Mouse (Mus musculus) hindbrain, postnatal 0 days (tissue): ENCODE data around the gene Pfdn5. TPM values are rescaled to one million over a fixed set of nuclear protein-coding genes. Genes with fewer than 3 reads are reported as not detected.

Source experiments
- ATAC-seq: fragments of 200-750 bp; cut with Nextera tagmentation; 2 replicates; pipeline ENCODE4 v1.8.0; 2017; ENCODE audit warnings: mild to moderate bottlenecking, moderate TSS enrichment, moderate library complexity
- DNase-seq: peaks from one replicate; pipeline ENCODE4 v3.0.0-alpha.2; 2015; ENCODE audit warnings: low spot score
- H3K27ac ChIP-seq: fragments of 300-500 bp; sonication (generic); 2 replicates; pipeline ENCODE4 v1.5.1; 2014; ENCODE audit warnings: mild to moderate bottlenecking
- H3K27me3 ChIP-seq: fragments of 300-500 bp; sonication (generic); 2 replicates; pipeline ENCODE4 v1.6.1; 2014; ENCODE audit warnings: low read length, mixed read lengths; ENCODE audit not compliant: insufficient read depth
- H3K36me3 ChIP-seq: fragments of 300-500 bp; sonication (generic); 2 replicates; pipeline ENCODE4 v1.6.1; 2014; ENCODE audit warnings: low read length, mixed read lengths; ENCODE audit not compliant: insufficient read depth
- H3K4me1 ChIP-seq: fragments of 300-500 bp; sonication (generic); 2 replicates; pipeline ENCODE4 v1.6.1; 2014; ENCODE audit warnings: antibody characterized with exemption, low read length, mixed read lengths; ENCODE audit not compliant: insufficient read depth
- H3K4me2 ChIP-seq: fragments of 300-500 bp; sonication (generic); 2 replicates; pipeline ENCODE4 v1.6.1; 2014; ENCODE audit warnings: low read depth, mild to moderate bottlenecking, low read length, moderate library complexity, mixed read lengths
- H3K4me3 ChIP-seq: fragments of 300-500 bp; sonication (generic); 2 replicates; pipeline ENCODE4 v1.5.1; 2014; ENCODE audit warnings: low read length
- H3K9ac ChIP-seq: fragments of 300-500 bp; sonication (generic); replicated peaks from 2 replicates; pipeline ENCODE4 v1.6.1; 2014; ENCODE audit warnings: mild to moderate bottlenecking, low read length, moderate library complexity, mixed read lengths
- H3K9me3 ChIP-seq: fragments of 300-500 bp; sonication (generic); 2 replicates; pipeline ENCODE4 v1.6.1; 2016; ENCODE audit warnings: low read length, mixed read lengths
- CTCF ChIP-seq: IDR thresholded peaks from 2 replicates; pipeline ENCODE4 v1.5.1; 2016; ENCODE audit warnings: antibody characterized with exemption, control low read depth, low read depth
- WGBS: fragments of 180-500 bp; shearing (Covaris S2); extraction: QIAGEN DNeasy Blood & Tissue Kit; methylation state at CpG from one replicate; pipeline ENCODE4 v1.1.7; 2014; 5-methylcytosine and 5-hydroxymethylcytosine counted together
- polyA plus RNA-seq: library from polyadenylated mRNA; unstranded; fragments of >200 nt; fragmentation: Nextera tagmentation; extraction: Ambion mirVana; gene quantifications from 2 replicates; pipeline ENCODE4 v1.2.1, GENCODE M21; 2015
- total RNA-seq: library from RNA; depleted of rRNA; stranded (reverse); fragments of >200 nt; gene quantifications from 2 replicates; pipeline ENCODE4 v1.2.3, GENCODE M21; 2014; rRNA removed

Pfdn5 gene
- total and polyA plus RNA-seq, 2 experiments from 2014 or later = 139 to 540 TPM

GRCm38 (mm10) chr15:102377810-102378262 lies 51.9 kb downstream of the Pfdn5 start:
- no peaks in the 10 kb centered on the region for H3K27me3 ChIP-seq
- WGBS = 10% methylated on average over 10 of the region's 10 CpGs
- no peak overlapping the region for H3K4me3 ChIP-seq
- no peak for TF ChIP-seq CTCF
- ATAC-seq (no peak), DNase-seq (no peak)
- no peaks in the 10 kb centered on the region for H3K36me3 ChIP-seq
- 0 out of 2 replicates have a peak overlapping the region, but pooled peaks have one; percentile 26 for H3K27ac ChIP-seq
- H3K9ac ChIP-seq = no peak overlapping the region
- no peaks in the 10 kb centered on the region for H3K9me3 ChIP-seq
- 0 out of 2 replicates have a peak, but pooled peaks cover 6% of the 10 kb centered on the region for H3K4me1 ChIP-seq
- peak overlapping the region; percentile 99 for H3K4me2 ChIP-seq

Other genes with a start within 250 kb of the Pfdn5 start
- gene Tns2, start 225.7 kb upstream of the Pfdn5 start, total RNA-seq = 9.2 TPM in 2 replicates
- gene Tns2, start 225.7 kb upstream of the Pfdn5 start, polyA plus RNA-seq = 5.5 and 6.2 TPM in 2 replicates
- gene Spryd3, start 189.9 kb upstream of the Pfdn5 start, total RNA-seq = 113 and 118 TPM in 2 replicates
- 98.6 and 110 TPM in 2 replicates for gene Spryd3, start 189.9 kb upstream of the Pfdn5 start, polyA plus RNA-seq
- 5.6 and 12.8 TPM in 2 replicates for gene Igfbp6, start 181.8 kb upstream of the Pfdn5 start, total RNA-seq
- gene Igfbp6, start 181.8 kb upstream of the Pfdn5 start, polyA plus RNA-seq = 9.7 and 11.5 TPM in 2 replicates
- 0.16 TPM in 1 of 2 replicates, not detected in the other for gene Soat2, start 175.6 kb upstream of the Pfdn5 start, total RNA-seq
- gene Soat2, start 175.6 kb upstream of the Pfdn5 start, polyA plus RNA-seq = 0.09 TPM in 1 of 2 replicates, not detected in the other
- gene Zfp740, start 122.9 kb upstream of the Pfdn5 start, total RNA-seq = 49.5 and 61.0 TPM in 2 replicates
- gene Zfp740, start 122.9 kb upstream of the Pfdn5 start, polyA plus RNA-seq = 33.8 and 37.7 TPM in 2 replicates
- gene Csad, start 121.4 kb upstream of the Pfdn5 start, total RNA-seq = 56.9 and 67.2 TPM in 2 replicates
- 41.8 and 43.1 TPM in 2 replicates for gene Csad, start 121.4 kb upstream of the Pfdn5 start, polyA plus RNA-seq
- gene Itgb7, start 94.2 kb upstream of the Pfdn5 start, total RNA-seq = 0.40 and 1.2 TPM in 2 replicates
- gene Itgb7, start 94.2 kb upstream of the Pfdn5 start, polyA plus RNA-seq = 1.3 and 2.1 TPM in 2 replicates
- gene Rarg, start 68.6 kb upstream of the Pfdn5 start, total RNA-seq = 8.8 and 11.4 TPM in 2 replicates
- gene Rarg, start 68.6 kb upstream of the Pfdn5 start, polyA plus RNA-seq = 3.8 and 4.4 TPM in 2 replicates
- not detected in 2 replicates for gene Gm9918, start 55.6 kb upstream of the Pfdn5 start, total RNA-seq
- gene Gm9918, start 55.6 kb upstream of the Pfdn5 start, polyA plus RNA-seq = 0.06 TPM in 1 of 2 replicates, not detected in the other
- gene Mfsd5, start 46.7 kb upstream of the Pfdn5 start, total RNA-seq = 50.7 and 52.3 TPM in 2 replicates
- gene Mfsd5, start 46.7 kb upstream of the Pfdn5 start, polyA plus RNA-seq = 67.9 and 68.3 TPM in 2 replicates
- gene Espl1, start 29.9 kb upstream of the Pfdn5 start, total RNA-seq = 5.3 and 7.3 TPM in 2 replicates
- 2.3 and 3.8 TPM in 2 replicates for gene Espl1, start 29.9 kb upstream of the Pfdn5 start, polyA plus RNA-seq
- 56.5 and 58.0 TPM in 2 replicates for gene Myg1, start 5.6 kb downstream of the Pfdn5 start, total RNA-seq
- gene Myg1, start 5.6 kb downstream of the Pfdn5 start, polyA plus RNA-seq = 78.8 and 79.8 TPM in 2 replicates
- 19.4 and 25.4 TPM in 2 replicates for gene Aaas, start 24.7 kb downstream of the Pfdn5 start, total RNA-seq
- gene Aaas, start 24.7 kb downstream of the Pfdn5 start, polyA plus RNA-seq = 31.4 and 36.4 TPM in 2 replicates
- gene Sp7, start 41.1 kb downstream of the Pfdn5 start, total RNA-seq = 0.11 and 0.31 TPM in 2 replicates
- gene Sp7, start 41.1 kb downstream of the Pfdn5 start, polyA plus RNA-seq = 0.38 and 0.40 TPM in 2 replicates
- 24.7 and 26.0 TPM in 2 replicates for gene Sp1, start 80.0 kb downstream of the Pfdn5 start, total RNA-seq
- 3.0 and 3.5 TPM in 2 replicates for gene Sp1, start 80.0 kb downstream of the Pfdn5 start, polyA plus RNA-seq
- 0.16 TPM in 1 of 2 replicates, not detected in the other for gene Amhr2, start 119.3 kb downstream of the Pfdn5 start, total RNA-seq
- gene Amhr2, start 119.3 kb downstream of the Pfdn5 start, polyA plus RNA-seq = 0.36 and 0.62 TPM in 2 replicates
- gene Prr13, start 132.9 kb downstream of the Pfdn5 start, total RNA-seq = 27.4 and 28.0 TPM in 2 replicates
- gene Prr13, start 132.9 kb downstream of the Pfdn5 start, polyA plus RNA-seq = 90.4 and 95.1 TPM in 2 replicates
- gene Pcbp2, start 144.4 kb downstream of the Pfdn5 start, total RNA-seq = 151 and 157 TPM in 2 replicates
- 104 TPM in 2 replicates for gene Pcbp2, start 144.4 kb downstream of the Pfdn5 start, polyA plus RNA-seq
- gene Gm10337, start 177.6 kb downstream of the Pfdn5 start, total RNA-seq = not detected in 2 replicates
- gene Gm10337, start 177.6 kb downstream of the Pfdn5 start, polyA plus RNA-seq = 2.7 and 7.3 TPM in 2 replicates
- gene Map3k12, start 190.9 kb downstream of the Pfdn5 start, total RNA-seq = 68.2 and 86.1 TPM in 2 replicates
- gene Map3k12, start 190.9 kb downstream of the Pfdn5 start, polyA plus RNA-seq = 41.2 and 42.0 TPM in 2 replicates
- gene Tarbp2, start 192.1 kb downstream of the Pfdn5 start, total RNA-seq = 69.9 and 91.1 TPM in 2 replicates
- 97.2 and 99.5 TPM in 2 replicates for gene Tarbp2, start 192.1 kb downstream of the Pfdn5 start, polyA plus RNA-seq
- 4.6 and 13.9 TPM in 2 replicates for gene Npff, start 198.8 kb downstream of the Pfdn5 start, total RNA-seq
- 3.1 and 5.4 TPM in 2 replicates for gene Npff, start 198.8 kb downstream of the Pfdn5 start, polyA plus RNA-seq